Mouse (Mus musculus) C2C12 (cell line): ENCODE measurements at regions not wholly inside any gene's neighbourhood (a gene's known extent, or its start where the extent isn't known, plus 50 kb on each side); places are given as distances from the start of the nearest gene placed in this dataset.

Experiments
- H3K27me3 ChIP-seq: one replicate; pipeline ENCODE4 v1.6.1; 2011; ENCODE audit not compliant: control insufficient read depth, insufficient read depth, insufficient read length
- H3K36me3 ChIP-seq: one replicate; pipeline ENCODE4 v1.6.1; 2011; ENCODE audit not compliant: control insufficient read depth, insufficient read depth
- H3K4me3 ChIP-seq: one replicate; pipeline ENCODE4 v1.5.1; 2011; ENCODE audit warnings: mild to moderate bottlenecking, control low read depth; ENCODE audit not compliant: poor library complexity, insufficient read depth, severe bottlenecking
- H3K79me2 ChIP-seq: one replicate; pipeline ENCODE4 v1.6.1; 2011; ENCODE audit not compliant: control insufficient read depth, insufficient read depth
- H3K79me3 ChIP-seq: one replicate; pipeline ENCODE4 v1.6.1; 2011; ENCODE audit warnings: low read depth, control low read depth
- H3ac ChIP-seq: one replicate; pipeline ENCODE3; 2011; ENCODE audit warnings: low read depth; ENCODE audit not compliant: control insufficient read depth, insufficient read length
- CEBPB ChIP-seq: IDR thresholded peaks from one replicate; pipeline ENCODE4 v1.6.1; 2011; ENCODE audit warnings: low read depth, mild to moderate bottlenecking, control low read depth, moderate library complexity
- CTCF ChIP-seq: IDR thresholded peaks from one replicate; pipeline ENCODE4 v1.5.1; 2011; ENCODE audit not compliant: control insufficient read depth, insufficient read depth, insufficient read length
- FOSL1 ChIP-seq: IDR thresholded peaks from one replicate; pipeline ENCODE4 v1.8.0; 2011; ENCODE audit warnings: mild to moderate bottlenecking, low read length; ENCODE audit not compliant: poor library complexity, insufficient read depth, severe bottlenecking
- MAX ChIP-seq: IDR thresholded peaks from one replicate; pipeline ENCODE4 v1.6.1; 2011; ENCODE audit warnings: mild to moderate bottlenecking, control low read depth
- MYOD1 ChIP-seq: IDR thresholded peaks from one replicate; pipeline ENCODE4 v1.6.1; 2011; ENCODE audit warnings: low read depth; ENCODE audit not compliant: control insufficient read depth, insufficient read length
- MYOG ChIP-seq: IDR thresholded peaks from one replicate; pipeline ENCODE4 v1.6.1; 2011; ENCODE audit not compliant: control insufficient read depth, insufficient read length; ENCODE audit errors: extremely low read depth
- USF1 ChIP-seq: IDR thresholded peaks from one replicate; pipeline ENCODE4 v1.6.1; 2011; ENCODE audit warnings: low read depth, mild to moderate bottlenecking, control low read depth, moderate library complexity

GRCm38 (mm10) chr10:17204153-17204552 lies 518.9 kb upstream of the Cited2 start:
- Histone ChIP-seq H3K79me2 (no peaks in the 10 kb centered on the region), H3K36me3 (no peaks in the 10 kb centered on the region), H3K27me3 (no peaks in the 10 kb centered on the region), H3ac (no peak overlapping the region), H3K79me3 (no peaks in the 10 kb centered on the region), H3K4me3 (no peak overlapping the region)
- TF ChIP-seq MAX = no peak
- TF ChIP-seq FOSL1 = no peak
- TF ChIP-seq MYOD1 = no peak
- no peak for TF ChIP-seq CTCF
- no peak for TF ChIP-seq USF1
- TF ChIP-seq MYOG = no peak
- TF ChIP-seq CEBPB = no peak

- Histone ChIP-seq H3K27me3 (no peaks in the 10 kb centered on the region), H3K79me2 (no peaks in the 10 kb centered on the region), H3K4me3 (no peak overlapping the region), H3ac (no peak overlapping the region), H3K79me3 (no peaks in the 10 kb centered on the region), H3K36me3 (no peaks in the 10 kb centered on the region)
- no peak for TF ChIP-seq CEBPB
- no peak for TF ChIP-seq CTCF
- TF ChIP-seq MYOG = no peak
- no peak for TF ChIP-seq USF1
- no peak for TF ChIP-seq FOSL1
- no peak for TF ChIP-seq MAX
- no peak for TF ChIP-seq MYOD1
Observed at GRCm38 (mm10) chr10:17212551-17213309, 510.3 kb upstream of the Cited2 start.

GRCm38 (mm10) chr10:17213310-17214064 lies 509.5 kb upstream of the Cited2 start:
- H3K79me2 ChIP-seq = no peaks in the 10 kb centered on the region
- no peaks in the 10 kb centered on the region for H3K79me3 ChIP-seq
- H3K36me3 ChIP-seq = no peaks in the 10 kb centered on the region
- TF ChIP-seq CEBPB (no peak), CTCF (no peak), FOSL1 (no peak), MAX (no peak), MYOD1 (no peak), USF1 (no peak), MYOG (no peak)
- H3K27me3 ChIP-seq = no peaks in the 10 kb centered on the region
- H3ac ChIP-seq = no peak overlapping the region
- no peak overlapping the region for H3K4me3 ChIP-seq

DNA sequence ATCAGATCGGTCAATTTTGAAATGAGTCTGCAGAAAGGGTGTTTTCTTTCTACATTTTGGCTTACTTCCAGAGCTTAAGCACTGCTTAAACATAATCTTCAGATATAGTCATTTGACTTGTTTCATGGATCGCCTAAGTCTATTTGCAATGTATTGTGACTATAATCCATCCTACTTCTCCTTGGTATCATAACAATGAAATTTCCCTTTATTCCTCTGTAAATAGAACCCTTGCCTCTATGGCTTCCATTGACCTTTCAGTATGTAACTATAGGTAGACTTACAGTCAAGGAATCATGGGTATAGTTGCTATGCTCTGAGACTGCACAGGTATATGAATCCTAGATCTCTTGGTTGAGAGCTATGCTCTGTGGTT lies 509.0 kb upstream of the Cited2 start:
- H3K4me3 ChIP-seq = no peak overlapping the region
- no peaks in the 10 kb centered on the region for H3K27me3 ChIP-seq
- no peaks in the 10 kb centered on the region for H3K79me2 ChIP-seq
- TF ChIP-seq MYOD1 (no peak), FOSL1 (no peak), CEBPB (no peak), CTCF (no peak), MAX (no peak), USF1 (no peak), MYOG (no peak)
- no peak overlapping the region for H3ac ChIP-seq
- H3K36me3 ChIP-seq = no peaks in the 10 kb centered on the region
- H3K79me3 ChIP-seq = no peaks in the 10 kb centered on the region

- Histone ChIP-seq H3K79me3 (no peaks in the 10 kb centered on the region), H3K36me3 (no peaks in the 10 kb centered on the region), H3ac (no peak overlapping the region), H3K79me2 (no peaks in the 10 kb centered on the region), H3K4me3 (no peak overlapping the region), H3K27me3 (no peaks in the 10 kb centered on the region)
- TF ChIP-seq MAX (no peak), MYOD1 (no peak), MYOG (no peak), CTCF (no peak), USF1 (no peak), CEBPB (no peak), FOSL1 (no peak)
Observed at GRCm38 (mm10) chr10:17215029-17215428, 508.0 kb upstream of the Cited2 start.
